Mouse (Mus musculus): ENCODE measurements around the gene Med22. TPM values are rescaled to one million over a fixed set of nuclear protein-coding genes. Genes with fewer than 3 reads are reported as not detected.

Med22 gene
- polyA plus RNA-seq (2015; fragmentation: Nextera tagmentation; extraction: Ambion mirVana), result 35.2 and 43.8 TPM in 2 replicates

DNA sequence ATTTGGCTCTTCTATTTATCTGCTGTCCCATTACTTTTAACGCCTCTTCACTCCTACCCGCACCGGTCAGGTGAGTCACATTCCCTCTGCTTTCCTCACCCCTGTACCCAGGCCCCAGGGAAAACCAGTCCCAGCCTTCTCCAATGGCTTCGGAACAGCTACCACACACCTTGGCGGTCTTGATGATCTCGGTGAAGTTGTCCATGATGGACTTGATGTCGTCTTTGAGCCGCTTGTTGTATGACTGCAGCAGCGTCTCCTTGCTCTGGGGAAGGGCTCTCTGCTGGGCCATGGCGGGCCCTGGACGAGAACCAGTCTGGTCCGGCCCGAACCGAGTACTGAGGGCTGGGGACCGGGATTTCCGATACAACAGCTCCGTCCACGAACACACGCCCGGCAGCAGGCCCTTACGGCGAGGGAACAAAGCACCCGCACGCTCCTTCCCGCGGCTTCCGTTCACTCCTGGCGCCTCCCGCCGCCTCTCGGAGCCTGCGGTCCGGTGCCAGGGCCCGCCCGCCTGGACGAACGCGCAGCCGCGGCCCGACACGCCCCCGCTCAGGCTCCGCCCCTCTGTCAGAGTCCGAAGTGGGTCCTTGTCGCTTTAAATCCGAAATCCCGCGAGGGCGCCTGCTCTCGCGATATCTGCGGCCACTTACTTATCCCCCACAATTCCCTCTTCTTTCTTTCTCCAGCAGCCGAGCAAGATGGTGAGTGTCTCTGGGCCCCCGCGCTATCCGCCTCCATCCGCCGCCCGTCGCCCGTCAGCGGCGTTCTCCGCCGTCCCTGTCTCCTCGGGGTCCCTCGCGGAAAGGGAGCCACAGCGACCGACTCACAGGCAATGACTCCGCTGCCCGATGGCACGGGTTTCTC is at the start of gene Med22, which contains the start of gene Rpl7a:
Gene Med22, minus strand, starts transcription at position 554 of the 870 bp plus-strand sequence.
Gene Rpl7a, plus strand, starts transcription at position 641 of the 870 bp plus-strand sequence.
- under 1% methylated on average over 74 of the region's 74 CpGs for WGBS
- H3K9me3 ChIP-seq (replicated peaks), result no peaks in the 10 kb centered on the region
- H3K4me2 ChIP-seq, result peak within 1 kb of the TSS; percentile 93
- ATAC-seq (replicated peaks; ENCODE audit: insufficient number of reproducible peaks, insufficient read depth, low FRiP score, low read depth), result peak; percentile 96
- H3K4me1 ChIP-seq (replicated peaks), result peaks cover 39% of the 10 kb centered on the region
- H3K36me3 ChIP-seq, result peaks cover 55% of the 10 kb centered on the region
- no peaks in the 10 kb centered on the region for H3K27me3 ChIP-seq
- H3K9ac ChIP-seq, result peak within 1 kb of the TSS; percentile 90
- peak within 1 kb of the TSS; percentile 85 for H3K27ac ChIP-seq
- peak within 1 kb of the TSS; percentile 70 for H3K4me3 ChIP-seq

DNA sequence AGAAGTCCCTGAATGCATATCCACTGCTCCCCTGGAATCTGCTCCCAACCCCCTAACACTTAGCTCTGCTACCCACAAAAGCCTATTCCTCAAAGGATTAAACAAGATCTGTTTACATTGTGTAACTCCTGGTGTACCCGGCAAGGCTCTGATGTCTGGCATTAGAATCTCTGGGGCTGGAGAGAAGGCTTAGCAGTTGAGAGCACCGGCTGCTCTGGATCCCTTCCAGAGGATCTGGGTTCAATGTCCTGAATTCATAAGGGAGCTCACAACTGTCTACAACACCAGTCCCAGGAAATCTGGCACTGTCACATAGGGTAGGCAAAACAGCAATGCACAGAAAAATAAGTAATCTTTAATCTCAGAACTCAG is 47.0 kb upstream of the Med22 start:
- ATAC-seq (replicated peaks; ENCODE audit: insufficient number of reproducible peaks, insufficient read depth, low FRiP score, low read depth), result no peak
- Histone ChIP-seq H3K36me3 (peaks cover 79% of the 10 kb centered on the region), H3K27me3 (no peaks in the 10 kb centered on the region), H3K9me3 (replicated peaks) (no peaks in the 10 kb centered on the region), H3K27ac (no peak overlapping the region), H3K4me2 (no peak overlapping the region), H3K9ac (no peak overlapping the region), H3K4me1 (replicated peaks) (peaks cover 9% of the 10 kb centered on the region), H3K4me3 (no peak overlapping the region)
- 93% methylated on average over 2 of the region's 2 CpGs for whole genome bisulfite sequencing

- Histone ChIP-seq H3K27me3 (no peaks in the 10 kb centered on the region), H3K4me3 (no peak overlapping the region), H3K9me3 (replicated peaks) (no peaks in the 10 kb centered on the region), H3K4me1 (replicated peaks) (peaks cover 6% of the 10 kb centered on the region), H3K36me3 (peaks cover 81% of the 10 kb centered on the region), H3K27ac (no peak overlapping the region), H3K4me2 (no peak overlapping the region), H3K9ac (no peak overlapping the region)
- 93% methylated on average over 12 of the region's 12 CpGs for WGBS
- ATAC-seq (replicated peaks; ENCODE audit: insufficient number of reproducible peaks, insufficient read depth, low FRiP score, low read depth), result no peak
These were observed 46.5 kb upstream of the Med22 start for GRCm38 (mm10) chr2:26956811-26957487.

- Histone ChIP-seq H3K36me3 (peaks cover 79% of the 10 kb centered on the region), H3K4me2 (no peak overlapping the region), H3K4me1 (replicated peaks) (no peaks in the 10 kb centered on the region), H3K27me3 (no peaks in the 10 kb centered on the region), H3K9me3 (replicated peaks) (no peaks in the 10 kb centered on the region), H3K27ac (no peak overlapping the region), H3K4me3 (no peak overlapping the region), H3K9ac (no peak overlapping the region)
- WGBS, result 90% methylated on average over 2 of the region's 2 CpGs
- no peak for ATAC-seq (replicated peaks; ENCODE audit: insufficient number of reproducible peaks, insufficient read depth, low FRiP score, low read depth)
These were observed 44.4 kb upstream of the Med22 start for GRCm38 (mm10) chr2:26954735-26955395.

DNA sequence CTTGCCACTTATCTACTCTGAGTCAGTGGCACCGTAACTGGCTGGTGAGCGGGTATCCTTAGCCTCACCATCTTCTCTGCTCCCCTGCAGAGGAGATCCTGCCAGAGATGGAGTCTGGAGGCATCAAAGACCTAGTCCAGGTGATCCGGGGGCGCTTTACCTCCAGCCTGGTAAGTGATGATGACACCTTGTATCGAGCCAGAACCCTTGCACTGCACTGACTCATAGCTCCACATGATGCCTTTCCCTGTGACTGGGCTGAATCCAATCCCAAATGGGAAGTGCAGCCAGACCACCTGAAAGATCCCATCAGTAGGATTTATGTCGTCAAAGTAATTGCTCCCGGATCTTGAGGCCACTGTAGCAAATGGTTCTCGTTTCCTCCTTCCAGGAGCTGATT is 42.4 kb upstream of the Med22 start:
- Histone ChIP-seq H3K9ac (no peak overlapping the region), H3K27ac (no peak overlapping the region), H3K4me1 (replicated peaks) (no peaks in the 10 kb centered on the region), H3K36me3 (peaks cover 65% of the 10 kb centered on the region), H3K27me3 (no peaks in the 10 kb centered on the region), H3K4me2 (no peak overlapping the region), H3K4me3 (no peak overlapping the region), H3K9me3 (replicated peaks) (no peaks in the 10 kb centered on the region)
- ATAC-seq (replicated peaks; ENCODE audit: insufficient number of reproducible peaks, insufficient read depth, low FRiP score, low read depth), result no peak
- 82% methylated on average over 8 of the region's 8 CpGs for WGBS

GRCm38 (mm10) chr2:26952193-26952592 is 41.7 kb upstream of the Med22 start:
- Histone ChIP-seq H3K36me3 (peaks cover 58% of the 10 kb centered on the region), H3K4me2 (no peak overlapping the region)
- ATAC-seq (replicated peaks; ENCODE audit: insufficient number of reproducible peaks, insufficient read depth, low FRiP score, low read depth), result no peak

GRCm38 (mm10) chr2:26951346-26951905 is 40.9 kb upstream of the Med22 start:
- 88% methylated on average over 8 of the region's 8 CpGs for WGBS
- ATAC-seq (replicated peaks; ENCODE audit: insufficient number of reproducible peaks, insufficient read depth, low FRiP score, low read depth), result no peak
- peaks cover 51% of the 10 kb centered on the region for H3K36me3 ChIP-seq

More at GRCm38 (mm10) chr2:26952193-26952592, 41.7 kb upstream of the Med22 start:
- Histone ChIP-seq H3K27ac (no peak overlapping the region), H3K4me3 (no peak overlapping the region), H3K4me1 (replicated peaks) (no peaks in the 10 kb centered on the region), H3K9me3 (replicated peaks) (no peaks in the 10 kb centered on the region), H3K9ac (no peak overlapping the region), H3K27me3 (no peaks in the 10 kb centered on the region)
- 92% methylated on average over 4 of the region's 4 CpGs for WGBS

DNA sequence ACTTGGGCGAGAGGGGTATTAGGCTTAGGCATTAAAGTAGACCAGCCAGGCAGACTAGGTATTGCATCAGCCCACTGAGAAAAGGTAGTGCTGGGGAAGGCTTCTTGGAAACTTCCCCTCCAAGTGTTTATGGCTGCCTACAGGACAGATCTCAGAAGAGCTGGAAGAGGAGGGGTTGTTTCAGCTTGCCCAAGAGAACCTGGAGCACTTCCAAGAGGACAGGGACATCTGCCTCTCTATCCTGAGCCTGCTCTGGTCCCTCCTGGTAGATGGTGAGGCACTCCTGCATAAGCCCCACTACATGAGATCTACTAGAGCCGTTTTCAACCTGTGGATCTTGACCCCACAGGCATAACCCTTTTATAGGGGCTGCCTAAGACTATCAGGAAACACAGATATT is 39.9 kb upstream of the Med22 start:
- Histone ChIP-seq H3K36me3 (peaks cover 41% of the 10 kb centered on the region), H3K4me2 (no peak overlapping the region), H3K9ac (no peak overlapping the region), H3K4me3 (no peak overlapping the region), H3K9me3 (replicated peaks) (no peaks in the 10 kb centered on the region), H3K27ac (no peak overlapping the region), H3K27me3 (no peaks in the 10 kb centered on the region), H3K4me1 (replicated peaks) (no peaks in the 10 kb centered on the region)
- no peak for ATAC-seq (replicated peaks; ENCODE audit: insufficient number of reproducible peaks, insufficient read depth, low FRiP score, low read depth)
- WGBS, result 84% methylated on average over 2 of the region's 2 CpGs

More at GRCm38 (mm10) chr2:26951346-26951905, 40.9 kb upstream of the Med22 start:
- Histone ChIP-seq H3K9ac (no peak overlapping the region), H3K27ac (no peak overlapping the region), H3K9me3 (replicated peaks) (no peaks in the 10 kb centered on the region), H3K27me3 (no peaks in the 10 kb centered on the region), H3K4me1 (replicated peaks) (no peaks in the 10 kb centered on the region), H3K4me2 (no peak overlapping the region), H3K4me3 (no peak overlapping the region)

DNA sequence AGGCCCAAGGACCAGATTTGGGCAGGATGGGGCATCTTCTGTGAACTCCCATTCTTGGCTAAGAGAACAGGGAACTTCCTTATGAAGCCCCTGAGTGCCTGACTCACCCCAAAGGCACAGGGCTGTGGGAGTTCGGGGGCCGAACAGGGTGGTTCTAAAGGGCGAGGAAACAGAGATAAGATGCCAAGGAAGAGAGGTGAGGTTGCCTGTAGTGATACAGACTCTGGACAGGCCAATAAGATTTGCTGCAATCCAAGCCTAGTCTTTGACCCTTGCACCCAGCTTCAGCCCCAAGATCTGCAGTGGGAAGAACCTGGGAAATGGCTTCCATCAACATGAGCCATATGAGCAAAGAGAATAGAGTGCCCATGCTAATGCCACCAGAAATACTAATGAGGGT is 32.8 kb upstream of the Med22 start:
- Histone ChIP-seq H3K4me1 (replicated peaks) (no peaks in the 10 kb centered on the region), H3K27me3 (no peaks in the 10 kb centered on the region), H3K36me3 (no peaks in the 10 kb centered on the region), H3K9me3 (replicated peaks) (no peaks in the 10 kb centered on the region), H3K27ac (no peak overlapping the region), H3K9ac (no peak overlapping the region), H3K4me3 (no peak overlapping the region), H3K4me2 (no peak overlapping the region)
- ATAC-seq (replicated peaks; ENCODE audit: insufficient number of reproducible peaks, insufficient read depth, low FRiP score, low read depth), result no peak
- WGBS, result 83% methylated on average over 3 of the region's 3 CpGs

DNA sequence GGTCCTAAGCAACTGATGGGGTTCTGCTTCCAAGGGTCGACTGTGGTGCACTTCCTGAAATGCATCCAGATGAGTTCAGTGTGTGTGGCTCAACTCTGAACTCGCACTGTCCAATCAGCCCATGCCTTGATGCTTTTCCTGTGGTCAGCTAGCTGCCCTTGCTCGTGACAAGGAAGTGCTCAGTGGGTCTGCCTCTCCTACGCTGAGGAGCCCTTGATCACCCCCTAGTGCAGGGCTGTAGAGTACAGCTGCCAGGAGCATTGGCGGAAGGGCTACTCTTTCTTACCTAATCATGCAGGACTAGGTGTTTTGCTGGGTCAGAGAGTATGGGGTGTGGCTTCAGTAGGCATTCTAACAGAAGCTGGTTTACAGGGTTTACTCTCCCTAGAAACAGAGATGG is 31.1 kb upstream of the Med22 start:
- no peak overlapping the region for H3K9ac ChIP-seq
- no peak overlapping the region for H3K4me2 ChIP-seq
- H3K36me3 ChIP-seq, result no peaks in the 10 kb centered on the region
- no peak overlapping the region for H3K4me3 ChIP-seq
- H3K27ac ChIP-seq, result no peak overlapping the region
- H3K4me1 ChIP-seq (replicated peaks), result no peaks in the 10 kb centered on the region
- 40% methylated on average over 5 of the region's 5 CpGs for WGBS
- H3K9me3 ChIP-seq (replicated peaks), result no peaks in the 10 kb centered on the region
- ATAC-seq (replicated peaks; ENCODE audit: insufficient number of reproducible peaks, insufficient read depth, low FRiP score, low read depth), result no peak
- no peaks in the 10 kb centered on the region for H3K27me3 ChIP-seq

DNA sequence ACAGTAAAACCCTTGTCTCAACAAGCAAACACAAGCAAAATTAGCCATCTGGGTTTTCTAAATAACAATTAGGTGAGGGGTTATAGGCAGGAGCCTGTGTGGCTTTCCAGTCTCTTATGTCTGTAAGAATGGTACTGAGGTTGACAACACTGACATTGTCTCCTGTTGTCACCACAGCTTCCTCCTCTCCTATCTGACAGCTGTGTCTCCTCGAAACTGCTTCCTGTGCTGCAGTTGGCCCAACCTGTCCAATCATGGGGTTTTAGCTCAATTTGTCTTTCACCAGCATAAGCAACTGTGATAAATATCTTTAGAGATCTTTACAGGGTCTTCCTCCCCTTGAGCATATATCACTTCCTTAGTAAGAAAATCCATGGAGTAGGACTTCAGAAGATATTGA is 25.9 kb upstream of the Med22 start:
- no peak overlapping the region for H3K9ac ChIP-seq
- no peak overlapping the region for H3K27ac ChIP-seq
- no peak for ATAC-seq (replicated peaks; ENCODE audit: insufficient number of reproducible peaks, insufficient read depth, low FRiP score, low read depth)
- 50% methylated on average over 1 of the region's 1 CpGs for WGBS
- no peaks in the 10 kb centered on the region for H3K36me3 ChIP-seq
- H3K4me1 ChIP-seq (replicated peaks), result peaks cover 14% of the 10 kb centered on the region
- no peaks in the 10 kb centered on the region for H3K27me3 ChIP-seq
- H3K4me3 ChIP-seq, result no peak overlapping the region
- H3K9me3 ChIP-seq (replicated peaks), result no peaks in the 10 kb centered on the region
- H3K4me2 ChIP-seq, result no peak overlapping the region
